Mouse (Mus musculus) cerebellum, postnatal 14 days (tissue): ENCODE data around the gene Lin28a.
"Not testable (repeated sequence)": the region's sequence is repeated elsewhere in the genome, so short reads cannot be mapped to it uniquely, and the experiment has no call there.

Experiments used
- DNase-seq, 2 experiments: peaks; one replicate each; pipeline ENCODE4 v3.0.0; 2021; ENCODE audit warnings: mixed read lengths in 2 of 2

Lin28a gene

GRCm38 (mm10) chr4:134018038-134018778, 433 bp downstream of the Lin28a start:
- DNase-seq: no peak

DNA sequence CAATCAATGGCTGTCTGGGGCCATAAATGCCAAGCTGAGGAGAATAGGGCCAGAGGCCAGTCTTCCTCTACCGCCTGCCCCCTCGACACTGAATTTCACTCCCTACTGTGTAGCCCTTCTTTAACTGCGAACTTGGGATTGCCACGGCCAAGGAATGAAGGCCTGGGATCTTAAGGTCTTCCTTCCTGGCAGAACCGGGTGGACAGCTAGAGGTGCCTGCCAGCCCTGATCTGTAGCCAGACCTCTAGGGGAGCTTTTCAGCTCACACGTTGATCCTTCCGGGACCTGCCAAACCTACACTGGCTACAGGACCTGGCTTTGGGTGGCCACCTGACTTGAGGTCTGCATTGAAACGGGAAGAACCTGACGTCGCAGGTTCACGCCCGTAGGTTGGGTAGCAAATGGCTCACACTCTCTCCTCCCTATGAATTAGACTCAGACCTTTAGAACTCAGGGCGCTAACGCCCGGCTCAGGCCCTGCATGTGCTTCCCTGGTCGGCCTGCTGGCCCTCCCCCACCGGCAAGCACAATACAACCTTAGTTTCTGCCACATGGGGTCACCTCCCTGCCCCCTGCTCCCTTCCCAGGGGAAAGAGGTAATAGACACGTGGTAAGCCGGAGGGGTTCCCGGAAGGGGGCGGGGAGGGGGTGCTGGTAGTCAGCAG, 1.3 kb downstream of the Lin28a start:
- DNase-seq: peak; percentile 28 to 35

DNA sequence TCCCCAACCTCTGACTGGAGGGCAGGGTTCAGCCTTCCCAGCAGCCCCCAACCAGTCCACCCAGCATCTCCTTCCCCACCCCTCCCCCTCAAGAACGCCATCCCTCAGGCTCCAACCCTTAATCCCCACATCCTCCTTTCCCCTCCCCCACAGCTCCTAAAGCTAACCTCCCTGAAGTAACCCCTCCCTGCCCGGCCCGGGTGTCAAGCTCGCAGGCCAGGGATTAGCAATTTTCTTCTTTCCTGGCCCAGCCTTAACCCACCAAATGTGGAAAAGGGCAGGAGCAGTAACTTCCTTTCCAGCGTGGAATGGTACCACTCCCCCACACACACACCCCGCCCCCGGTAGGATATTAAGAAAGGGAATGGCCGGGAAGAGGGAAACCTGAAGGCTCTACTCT, 1.9 kb downstream of the Lin28a start:
- DNase-seq: no peak

DNA sequence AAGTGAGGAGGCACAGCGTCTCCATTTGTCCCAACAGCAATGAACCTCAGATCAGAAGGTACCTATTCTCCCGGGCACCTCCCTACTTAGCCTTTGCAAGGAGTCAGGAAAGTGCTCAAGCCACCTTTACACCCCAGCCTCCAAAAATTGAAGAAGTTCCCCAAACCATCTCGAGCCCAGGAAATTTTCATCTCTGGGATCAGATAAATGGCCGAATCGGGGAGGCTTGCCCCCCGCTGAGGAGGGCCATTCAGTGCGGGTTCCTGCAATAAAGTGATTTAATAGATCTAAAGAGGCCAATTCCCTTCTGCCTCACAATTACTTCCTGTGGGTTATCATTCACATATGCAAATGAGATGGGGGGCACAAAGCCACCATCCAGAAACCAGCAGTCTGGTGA, 2.4 kb downstream of the Lin28a start:
- DNase-seq: no peak

GRCm38 (mm10) chr4:134012858-134013528, 5.6 kb downstream of the Lin28a start:
- no peak for DNase-seq

- DNase-seq: no peak
Measured at GRCm38 (mm10) chr4:134011450-134012414, 6.9 kb downstream of the Lin28a start.

- DNase-seq: no peak
Measured at GRCm38 (mm10) chr4:134009709-134010108, 8.9 kb downstream of the Lin28a start.

- no peak for DNase-seq
Measured at GRCm38 (mm10) chr4:134006845-134007244, 11.8 kb downstream of the Lin28a start.

GRCm38 (mm10) chr4:134005581-134006358, 12.9 kb downstream of the Lin28a start:
- DNase-seq: no peak

- DNase-seq: no peak
Measured at GRCm38 (mm10) chr4:134002903-134003302, 15.7 kb downstream of the Lin28a start.

DNA sequence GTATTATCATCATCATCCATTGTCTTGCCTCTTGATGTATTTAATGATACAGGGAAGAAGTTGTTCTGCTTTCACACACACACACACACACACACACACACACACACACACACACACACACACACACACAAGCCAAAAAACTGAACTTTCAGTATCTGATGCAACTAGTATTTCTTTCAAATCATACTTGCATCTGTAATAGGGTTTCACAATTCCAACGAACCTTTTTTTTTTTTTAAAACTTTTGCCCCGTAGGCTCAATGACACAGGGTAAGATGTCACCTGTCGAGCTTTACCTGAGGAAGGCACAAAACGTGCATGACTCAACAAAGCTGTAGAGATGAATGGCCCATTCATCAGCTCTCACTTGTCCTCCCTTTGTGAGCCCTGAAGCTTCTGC, 16.4 kb downstream of the Lin28a start:
- DNase-seq: no peak

GRCm38 (mm10) chr4:134001710-134002109, 16.9 kb downstream of the Lin28a start:
- no peak for DNase-seq

- DNase-seq: peak; percentile 97 to 98
Measured at GRCm38 (mm10) chr4:134000466-134001438, 17.9 kb downstream of the Lin28a start, which contains the start of gene Dhdds. TSS of gene Dhdds (minus strand) at chr4:134000918.

- no peak for DNase-seq
Measured at GRCm38 (mm10) chr4:133994697-133995096, 23.9 kb downstream of the Lin28a start.

DNA sequence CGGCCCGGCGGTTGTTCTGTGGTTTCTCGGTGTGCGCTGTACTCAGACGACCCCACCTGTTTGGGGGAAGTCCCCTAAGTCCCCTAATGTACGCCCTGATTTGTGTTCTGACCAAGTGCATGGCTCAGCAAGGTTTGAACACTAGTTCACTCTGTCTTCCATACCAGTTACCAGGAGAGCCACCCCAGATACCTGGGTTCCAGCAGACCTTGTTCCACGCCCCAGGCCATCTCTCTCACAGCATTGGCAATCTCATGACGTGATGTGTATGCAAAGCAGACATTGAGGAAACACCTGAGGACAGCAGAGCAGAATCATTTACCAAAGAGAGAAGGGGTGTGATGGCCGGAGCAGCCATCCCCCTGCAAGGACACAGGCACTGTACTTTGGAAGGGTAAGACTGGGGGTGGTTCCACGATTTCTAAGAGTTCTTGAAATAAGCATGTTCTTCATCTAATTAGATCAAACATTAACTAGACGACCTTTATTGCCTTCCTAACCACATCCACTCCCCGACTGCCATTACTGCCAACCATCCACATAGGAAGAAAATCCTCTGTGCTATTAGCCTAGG, 27.5 kb downstream of the Lin28a start:
- no peak for DNase-seq

DNA sequence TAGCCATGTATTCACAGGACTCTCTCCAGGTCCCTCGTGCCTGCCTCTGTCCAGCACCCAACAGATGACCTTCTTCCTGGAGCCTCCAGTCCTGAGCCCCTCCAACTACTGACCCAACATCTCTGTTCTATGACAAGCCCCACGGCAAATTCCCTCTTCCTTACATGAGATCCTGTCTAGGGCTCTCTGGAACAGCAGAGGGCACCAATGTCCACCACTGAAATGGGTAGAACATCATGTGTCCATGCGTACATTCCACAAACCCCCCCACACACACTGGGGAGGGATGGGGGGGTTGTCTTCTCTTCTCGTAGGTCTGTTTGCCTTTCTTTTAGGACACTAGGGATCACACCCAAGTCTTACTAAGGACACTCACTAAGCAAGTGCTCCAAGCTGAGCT, 28.6 kb downstream of the Lin28a start:
- peak in 1 of 2 experiments; percentile 21 for DNase-seq

DNA sequence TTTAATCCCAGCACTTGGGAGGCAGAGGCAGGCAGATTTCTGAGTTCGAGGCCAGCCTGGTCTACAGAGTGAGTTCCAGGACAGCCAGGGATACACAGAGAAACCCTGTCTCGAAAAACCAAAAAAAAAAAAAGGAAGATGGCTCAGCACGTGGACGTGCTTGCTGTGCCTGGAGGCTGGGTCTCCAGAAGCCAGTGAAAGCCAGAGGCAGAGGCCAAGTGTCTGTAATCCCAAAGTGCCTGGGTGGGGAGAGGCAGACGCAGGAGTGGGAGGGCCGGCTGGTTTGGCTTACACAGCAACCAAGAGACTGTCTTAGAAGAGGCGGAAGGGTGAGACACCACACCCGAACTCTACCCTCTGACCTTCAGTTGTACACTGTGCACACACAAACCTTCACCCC, 30.4 kb downstream of the Lin28a start:
- DNase-seq: not testable (repeated sequence)

- no peak for DNase-seq
Measured at GRCm38 (mm10) chr4:133982936-133983335, 35.7 kb downstream of the Lin28a start.

- no peak for DNase-seq
Measured at GRCm38 (mm10) chr4:133980496-133980895, 38.1 kb downstream of the Lin28a start.
